Mouse (Mus musculus) limb, embryonic 12.5 days (tissue): ENCODE data around the gene Csrp1. TPM values are rescaled to one million over a fixed set of nuclear protein-coding genes. Genes with fewer than 3 reads are reported as not detected.
A peak's percentile ranks its signal among the peaks of the same experiment; 100 is the strongest.

ENCODE experiments used
- ATAC-seq: fragments of 200-750 bp; cut with Nextera tagmentation; 2 replicates; pipeline ENCODE4 v1.8.0; 2017; ENCODE audit warnings: low read depth, moderate TSS enrichment; ENCODE audit not compliant: insufficient number of reproducible peaks, insufficient read depth, low FRiP score, low TSS enrichment
- H3K27ac ChIP-seq: fragments of 300-500 bp; sonication (generic); 2 replicates; pipeline ENCODE4 v1.5.1; 2016; ENCODE audit warnings: mild to moderate bottlenecking, moderate library complexity
- H3K27me3 ChIP-seq: fragments of 300-500 bp; sonication (generic); 2 replicates; pipeline ENCODE4 v1.6.1; 2016; ENCODE audit warnings: mild to moderate bottlenecking, moderate library complexity
- H3K36me3 ChIP-seq: fragments of 300-500 bp; sonication (generic); 2 replicates; pipeline ENCODE4 v1.6.1; 2016; ENCODE audit warnings: mild to moderate bottlenecking, moderate library complexity
- H3K4me1 ChIP-seq: fragments of 300-500 bp; sonication (generic); replicated peaks from 2 replicates; pipeline ENCODE4 v1.6.1; 2016
- H3K4me2 ChIP-seq: fragments of 300-500 bp; sonication (generic); 2 replicates; pipeline ENCODE4 v1.6.1; 2016; ENCODE audit warnings: mild to moderate bottlenecking, moderate library complexity
- H3K4me3 ChIP-seq: fragments of 300-500 bp; sonication (generic); replicated peaks from 2 replicates; pipeline ENCODE4 v1.5.1; 2016; ENCODE audit warnings: mild to moderate bottlenecking
- H3K9ac ChIP-seq: fragments of 300-500 bp; sonication (generic); replicated peaks from 2 replicates; pipeline ENCODE4 v1.6.1; 2016; ENCODE audit warnings: mild to moderate bottlenecking, moderate library complexity
- H3K9me3 ChIP-seq: fragments of 300-500 bp; sonication (generic); 2 replicates; pipeline ENCODE4 v1.6.1; 2016; ENCODE audit warnings: mild to moderate bottlenecking, moderate library complexity
- whole genome bisulfite sequencing: fragments of 180-500 bp; shearing (Covaris S2); methylation state at CpG from one replicate; pipeline ENCODE4 v1.1.7; 2016; 5-methylcytosine and 5-hydroxymethylcytosine counted together
- polyA plus RNA-seq: library from polyadenylated mRNA; unstranded; fragments of >200 nt; fragmentation: Nextera tagmentation; extraction: Ambion mirVana; gene quantifications from 2 replicates; pipeline ENCODE4 v1.2.1, GENCODE M21; 2016

The Csrp1 gene
- polyA plus RNA-seq, 1 experiment from 2014 or later = 63.6 TPM

DNA sequence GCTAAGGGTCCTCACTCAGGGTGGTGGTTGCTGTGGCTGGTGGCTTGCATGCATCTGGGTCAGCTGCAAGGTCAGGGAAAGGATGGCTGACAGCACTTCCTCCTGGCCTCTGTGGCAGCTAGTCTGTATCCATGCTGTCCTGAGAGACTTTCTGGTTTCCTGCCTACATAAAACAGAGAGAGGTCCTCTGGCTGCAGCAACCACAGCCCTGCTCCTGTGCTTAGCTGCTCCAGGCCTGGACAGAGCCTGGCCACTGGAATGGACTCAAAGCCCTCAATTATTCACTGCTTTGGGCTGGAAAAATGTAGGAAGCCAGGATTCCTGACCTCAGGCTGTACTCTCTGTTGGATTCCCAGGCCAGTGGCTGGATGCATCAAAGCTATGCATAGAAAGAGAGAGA, 56.7 kb downstream of the Csrp1 start:
- Histone ChIP-seq H3K36me3 (no peaks in the 10 kb centered on the region), H3K4me3 (no peak overlapping the region), H3K4me2 (no peak overlapping the region), H3K27me3 (no peaks in the 10 kb centered on the region), H3K4me1 (peaks cover 21% of the 10 kb centered on the region), H3K27ac (0 out of 2 replicates have a peak overlapping the region, but pooled peaks have one; percentile 42), H3K9ac (no peak overlapping the region), H3K9me3 (no peaks in the 10 kb centered on the region)
- ATAC-seq = no peak

DNA sequence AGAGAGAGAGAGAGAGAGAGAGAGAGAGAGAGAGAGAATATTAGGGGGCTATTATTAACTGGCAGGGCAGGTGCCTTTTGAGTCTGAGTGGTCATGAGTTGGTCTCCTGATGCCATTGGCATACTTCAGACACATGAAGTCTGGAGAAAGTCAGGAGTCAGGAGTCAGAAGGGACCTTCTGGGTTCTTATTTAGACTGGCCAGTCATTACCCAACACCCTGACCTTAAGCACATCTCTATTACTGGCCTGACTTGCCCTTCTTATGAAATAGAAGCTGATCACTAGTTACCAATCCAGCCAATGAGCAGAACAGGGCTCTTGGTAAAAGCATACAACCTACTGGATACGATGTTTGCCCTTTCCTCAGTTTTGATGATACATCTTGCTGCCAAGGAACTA, 57.2 kb downstream of the Csrp1 start:
- no peak overlapping the region for H3K4me3 ChIP-seq
- H3K4me1 ChIP-seq = peaks cover 21% of the 10 kb centered on the region
- no peak for ATAC-seq
- H3K36me3 ChIP-seq = no peaks in the 10 kb centered on the region
- no peak overlapping the region for H3K4me2 ChIP-seq
- WGBS = 91% methylated on average over 1 of the region's 1 CpGs
- H3K9me3 ChIP-seq = no peaks in the 10 kb centered on the region
- 0 out of 2 replicates have a peak overlapping the region, but pooled peaks have one; percentile 42 for H3K27ac ChIP-seq
- no peak overlapping the region for H3K9ac ChIP-seq
- no peaks in the 10 kb centered on the region for H3K27me3 ChIP-seq

DNA sequence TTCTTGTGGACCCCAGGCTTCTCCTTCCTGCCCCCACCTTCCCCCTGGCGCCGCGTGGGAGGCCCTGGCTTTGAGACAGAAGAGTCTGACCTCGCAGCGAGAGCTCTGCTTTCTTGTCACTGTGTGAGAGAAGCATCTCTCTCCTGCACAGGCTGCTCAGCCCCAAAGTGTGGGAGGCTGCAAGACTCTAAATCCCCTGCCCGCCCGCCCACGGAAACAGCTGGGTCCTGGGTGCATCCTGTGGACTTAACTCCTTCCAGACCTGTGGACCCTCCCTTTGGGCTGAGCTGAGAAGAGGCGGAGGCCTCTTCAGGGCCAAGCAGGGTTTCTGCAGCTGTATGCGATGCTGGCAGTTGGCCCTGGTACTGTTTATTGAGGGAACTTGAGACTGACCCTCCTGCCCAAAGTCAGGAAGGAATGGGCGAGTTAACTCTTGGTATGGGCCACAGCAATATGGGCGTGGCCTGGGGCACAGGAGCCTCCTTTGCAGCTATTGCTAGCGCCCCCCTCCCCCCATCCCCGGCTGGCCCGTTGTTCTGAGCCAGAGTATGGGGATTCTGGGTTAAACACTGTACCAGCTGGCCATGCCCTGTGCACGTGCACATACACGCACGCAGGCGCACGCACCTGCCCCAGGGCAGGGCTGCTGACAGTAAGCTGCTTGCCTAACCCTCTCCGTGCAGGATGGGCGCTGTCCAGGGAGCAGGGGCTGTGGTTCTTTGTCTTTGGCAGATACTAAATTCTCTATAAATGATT, 59.1 kb downstream of the Csrp1 start, which contains the start of gene Tnni1:
Tnni1 (plus strand) TSS at position 655 of the 756 bp plus-strand sequence.
- Histone ChIP-seq H3K27me3 (no peaks in the 10 kb centered on the region), H3K9ac (no peak within 1 kb of the TSS; the same call in 1 of the 2 replicates), H3K4me1 (peaks cover 21% of the 10 kb centered on the region), H3K4me3 (no peak within 1 kb of the TSS), H3K4me2 (peak within 1 kb of the TSS; percentile 27), H3K9me3 (no peaks in the 10 kb centered on the region), H3K27ac (peak within 1 kb of the TSS; percentile 54; the same call in 1 of the 2 replicates), H3K36me3 (no peaks in the 10 kb centered on the region)
- ATAC-seq = peak; percentile 58
- WGBS = 24% methylated on average over 22 of the region's 22 CpGs

DNA sequence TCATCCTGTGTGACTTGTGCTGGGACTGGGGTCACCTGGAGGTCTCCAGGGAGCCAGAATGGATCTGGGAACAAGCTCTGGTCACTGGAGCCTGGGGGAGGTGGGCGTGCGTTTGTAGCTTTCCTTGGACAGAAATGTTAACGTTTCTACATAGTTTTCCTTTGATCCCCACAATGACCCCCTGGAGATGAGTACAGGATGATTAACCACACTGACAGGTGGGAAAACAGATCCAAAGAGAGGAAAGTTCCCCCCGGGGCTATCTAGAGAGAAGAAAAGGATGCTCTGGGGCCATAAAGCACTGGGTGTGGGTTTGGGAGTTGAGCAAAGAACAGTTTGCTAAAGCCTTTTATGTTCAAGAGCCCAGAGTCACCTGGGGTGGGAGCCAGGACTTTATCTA, 60.8 kb downstream of the Csrp1 start:
- Histone ChIP-seq H3K4me3 (no peak overlapping the region), H3K9me3 (no peaks in the 10 kb centered on the region), H3K4me2 (no peak overlapping the region), H3K27me3 (no peaks in the 10 kb centered on the region), H3K4me1 (peaks cover 21% of the 10 kb centered on the region), H3K36me3 (no peaks in the 10 kb centered on the region), H3K9ac (no peak overlapping the region), H3K27ac (no peak overlapping the region)
- no peak for ATAC-seq
- WGBS = 19% methylated on average over 4 of the region's 4 CpGs

DNA sequence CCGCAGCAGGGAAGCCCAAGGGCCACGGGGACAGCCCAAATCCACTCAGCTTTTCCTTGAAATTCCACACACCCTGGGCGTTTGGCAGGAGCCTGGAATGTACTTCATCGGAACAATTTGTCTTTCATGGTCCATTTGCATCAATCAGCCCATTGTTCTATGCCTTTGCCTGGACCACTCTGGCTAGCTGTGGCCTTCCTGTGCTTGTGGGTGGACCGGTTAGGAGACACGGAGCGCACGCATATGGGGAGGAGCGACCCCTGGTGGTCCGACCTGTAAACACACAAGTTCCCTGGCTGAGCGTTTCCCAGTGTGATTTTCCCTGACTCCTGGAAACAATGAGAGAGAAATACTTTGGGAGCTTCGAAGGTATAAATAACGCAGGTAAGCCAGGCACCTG, 61.4 kb downstream of the Csrp1 start:
- peaks cover 21% of the 10 kb centered on the region for H3K4me1 ChIP-seq
- no peaks in the 10 kb centered on the region for H3K36me3 ChIP-seq
- peak; percentile 64 for ATAC-seq
- H3K9me3 ChIP-seq = no peaks in the 10 kb centered on the region
- WGBS = 15% methylated on average over 13 of the region's 13 CpGs
- H3K9ac ChIP-seq = no peak overlapping the region
- H3K27me3 ChIP-seq = no peaks in the 10 kb centered on the region
- H3K27ac ChIP-seq = no peak overlapping the region
- no peak overlapping the region for H3K4me2 ChIP-seq
- no peak overlapping the region for H3K4me3 ChIP-seq

DNA sequence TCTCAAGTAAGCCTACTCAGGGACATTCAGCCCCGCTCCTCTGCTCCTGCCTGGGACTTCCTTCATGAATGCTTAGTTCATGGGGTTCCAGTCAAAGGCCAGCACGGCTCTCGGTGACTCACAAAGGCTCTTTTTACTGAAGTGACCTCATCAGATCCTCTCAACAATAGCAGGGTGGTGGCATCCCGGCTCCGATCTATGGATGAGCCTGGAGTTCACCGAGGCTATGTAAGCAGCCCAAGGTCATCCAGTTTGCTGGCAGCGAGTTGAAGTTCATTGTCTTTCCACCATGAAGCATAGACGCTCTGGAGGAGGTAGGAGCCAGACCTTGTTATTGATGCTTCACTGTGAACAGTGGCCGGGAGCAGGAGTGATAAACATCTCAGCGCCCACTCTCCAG, 63.0 kb downstream of the Csrp1 start:
- H3K9me3 ChIP-seq = no peaks in the 10 kb centered on the region
- no peak overlapping the region for H3K4me3 ChIP-seq
- peaks cover 20% of the 10 kb centered on the region for H3K4me1 ChIP-seq
- no peak overlapping the region for H3K4me2 ChIP-seq
- no peaks in the 10 kb centered on the region for H3K36me3 ChIP-seq
- no peak overlapping the region for H3K27ac ChIP-seq
- no peak overlapping the region for H3K9ac ChIP-seq
- 74% methylated on average over 10 of the region's 10 CpGs for WGBS
- ATAC-seq = no peak
- no peaks in the 10 kb centered on the region for H3K27me3 ChIP-seq

DNA sequence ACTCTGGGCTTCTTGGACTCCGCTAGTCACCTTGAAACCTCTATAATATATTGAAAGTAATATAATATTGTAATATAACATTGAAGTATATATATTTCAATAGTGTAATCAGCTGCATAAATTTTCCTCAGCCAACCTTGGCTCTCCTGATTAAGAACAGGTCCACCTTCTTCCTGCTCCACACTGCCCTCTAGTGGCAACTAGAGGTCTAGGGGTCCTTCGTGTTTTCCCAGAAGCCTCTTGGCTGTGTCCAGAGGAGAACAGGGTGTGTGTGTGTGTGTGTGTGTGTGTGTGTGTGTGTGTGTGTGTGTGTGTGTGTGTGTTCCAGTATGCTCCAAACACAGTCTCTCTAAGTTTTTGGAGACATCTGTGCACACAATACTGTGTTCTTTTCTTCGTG, 67.9 kb downstream of the Csrp1 start:
- no peaks in the 10 kb centered on the region for H3K36me3 ChIP-seq
- H3K27ac ChIP-seq = no peak overlapping the region
- H3K9ac ChIP-seq = no peak overlapping the region
- H3K27me3 ChIP-seq = peaks cover 4% of the 10 kb centered on the region
- no peaks in the 10 kb centered on the region for H3K9me3 ChIP-seq
- H3K4me1 ChIP-seq = no peaks in the 10 kb centered on the region
- 49% methylated on average over 3 of the region's 3 CpGs for WGBS
- H3K4me2 ChIP-seq = no peak overlapping the region
- no peak for ATAC-seq
- H3K4me3 ChIP-seq = no peak overlapping the region

DNA sequence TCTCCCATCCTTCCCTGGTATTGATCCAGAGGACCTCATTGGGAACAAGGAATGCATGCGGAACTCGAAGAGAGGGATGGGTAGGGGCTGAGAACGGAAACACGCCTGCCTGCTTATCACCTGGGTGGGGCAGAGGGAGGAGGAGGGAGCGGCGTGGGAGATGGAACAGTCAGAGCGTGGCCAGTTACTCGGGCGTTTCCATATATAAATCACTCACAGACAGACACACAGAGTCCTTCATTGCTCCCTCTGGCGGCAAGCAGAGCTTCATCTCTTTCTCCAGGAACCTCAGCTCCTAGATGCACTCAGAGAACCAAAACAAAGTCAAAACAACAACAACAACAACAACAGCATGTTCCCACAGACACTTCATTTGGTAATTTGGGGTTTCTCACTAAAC, 68.8 kb downstream of the Csrp1 start:
- ATAC-seq = no peak
- Histone ChIP-seq H3K9me3 (no peaks in the 10 kb centered on the region), H3K36me3 (no peaks in the 10 kb centered on the region), H3K4me1 (peaks cover 4% of the 10 kb centered on the region), H3K4me3 (no peak overlapping the region), H3K4me2 (0 out of 2 replicates have a peak overlapping the region, but pooled peaks have one; percentile 27), H3K27ac (no peak overlapping the region), H3K27me3 (peaks cover 13% of the 10 kb centered on the region), H3K9ac (no peak overlapping the region)
- 31% methylated on average over 10 of the region's 10 CpGs for WGBS

DNA sequence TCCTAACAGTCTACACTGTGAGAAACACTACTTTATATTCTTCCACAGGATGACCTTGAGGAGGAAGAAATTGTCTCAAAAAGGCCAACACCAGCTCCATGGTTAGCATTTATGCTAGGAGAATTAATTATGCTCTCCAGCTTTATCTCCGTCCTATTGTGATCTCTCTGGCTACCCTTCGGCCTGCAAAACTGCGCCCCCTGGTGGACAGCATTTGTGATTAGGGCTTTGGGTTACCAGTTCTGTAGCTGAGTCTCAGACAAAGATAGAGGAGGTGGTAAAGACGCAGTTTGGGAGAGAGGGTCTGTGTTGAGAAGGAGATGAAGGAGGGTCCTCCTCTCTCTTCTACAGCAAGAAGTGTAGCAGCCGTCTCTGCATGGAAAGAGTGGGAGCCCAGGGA, 70.0 kb downstream of the Csrp1 start:
- Histone ChIP-seq H3K9ac (no peak overlapping the region), H3K4me1 (peaks cover 14% of the 10 kb centered on the region), H3K4me3 (no peak overlapping the region), H3K36me3 (no peaks in the 10 kb centered on the region), H3K27ac (no peak overlapping the region), H3K9me3 (no peaks in the 10 kb centered on the region), H3K4me2 (no peak overlapping the region), H3K27me3 (peaks cover 24% of the 10 kb centered on the region)
- no peak for ATAC-seq
- WGBS = 9% methylated on average over 5 of the region's 5 CpGs

DNA sequence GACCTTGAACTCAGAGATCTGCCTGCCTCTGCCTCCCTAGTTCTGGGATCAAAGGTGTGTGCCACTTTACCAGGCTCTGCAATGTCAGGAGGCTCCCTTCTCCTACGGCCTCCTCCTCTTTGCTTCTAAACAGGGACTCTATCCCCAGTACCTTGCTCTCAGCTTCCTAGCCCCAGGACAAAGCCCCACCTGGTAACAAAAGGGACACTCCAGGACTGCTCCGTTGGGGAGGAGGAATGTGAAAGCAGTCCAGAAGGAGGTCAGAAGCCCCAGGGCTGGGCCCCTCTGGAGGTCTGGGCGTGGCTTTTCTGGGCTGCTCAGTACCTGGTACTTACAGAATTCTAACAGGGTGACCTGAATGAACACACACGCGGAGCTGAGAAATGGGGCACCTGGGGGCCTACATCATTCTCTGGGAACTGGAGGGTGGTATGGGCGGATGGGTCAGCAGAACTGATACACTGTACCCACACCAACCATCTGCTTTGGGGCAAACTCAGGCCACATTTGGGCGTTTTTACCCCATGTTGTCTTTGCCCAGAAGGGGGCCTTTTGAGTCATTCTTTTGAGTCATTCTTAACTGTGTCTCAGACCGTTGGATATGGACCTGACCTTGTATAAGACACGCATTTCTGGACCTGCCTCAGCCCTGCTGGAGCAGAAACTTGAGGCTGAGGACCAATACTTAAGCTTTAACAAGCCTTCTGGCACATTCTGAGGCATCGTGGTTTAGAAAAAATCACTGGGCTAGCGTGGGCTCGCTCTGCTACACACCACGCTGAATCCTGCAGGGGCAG, 72.5 kb downstream of the Csrp1 start:
- H3K36me3 ChIP-seq = no peaks in the 10 kb centered on the region
- peaks cover 35% of the 10 kb centered on the region for H3K27me3 ChIP-seq
- H3K4me3 ChIP-seq = no peak overlapping the region
- H3K4me2 ChIP-seq = no peak overlapping the region
- no peak overlapping the region for H3K27ac ChIP-seq
- peaks cover 15% of the 10 kb centered on the region for H3K4me1 ChIP-seq
- 67% methylated on average over 13 of the region's 13 CpGs for WGBS
- no peak for ATAC-seq
- no peaks in the 10 kb centered on the region for H3K9me3 ChIP-seq
- no peak overlapping the region for H3K9ac ChIP-seq

DNA sequence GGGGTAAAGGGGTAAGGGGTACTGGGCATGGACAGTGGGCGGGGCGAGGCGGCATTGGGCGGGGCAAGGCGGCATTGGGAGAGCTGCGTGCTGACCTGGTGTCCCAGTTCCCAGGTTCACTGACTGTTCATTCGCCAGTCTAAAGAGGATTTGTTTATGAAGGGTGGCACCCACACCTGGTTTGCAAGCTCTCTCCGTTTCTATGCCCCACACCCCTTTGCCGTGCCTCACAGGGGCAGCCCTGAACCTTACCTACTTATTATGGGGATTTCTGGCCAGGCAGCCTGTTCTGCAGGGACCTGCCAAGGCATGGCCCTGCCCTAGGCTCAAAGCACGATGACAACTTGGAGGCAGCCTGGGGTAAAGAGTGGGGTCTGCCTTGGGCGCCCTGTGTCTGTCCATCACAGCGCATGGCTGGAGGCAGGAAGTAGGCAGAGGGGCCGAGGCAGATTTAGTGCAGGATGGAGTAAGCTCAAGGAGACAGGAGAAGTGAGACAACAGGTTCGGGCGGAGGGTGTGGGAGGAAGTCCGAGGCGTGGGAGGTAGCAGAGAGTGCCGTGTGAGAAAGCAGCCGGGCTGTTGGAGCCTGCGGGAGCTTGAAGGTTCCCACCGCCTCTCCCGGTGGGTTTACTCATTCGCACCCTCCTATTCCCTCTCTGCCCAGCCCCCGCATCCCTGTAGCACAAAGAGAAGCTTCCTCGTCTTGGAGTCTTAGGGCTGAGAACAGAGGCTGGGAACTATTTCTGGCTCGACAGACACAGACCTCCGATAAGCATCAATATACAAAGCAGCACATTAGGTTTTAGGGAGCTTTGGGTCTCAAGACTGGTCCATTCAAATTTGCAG, 73.7 kb downstream of the Csrp1 start:
- H3K27ac ChIP-seq = no peak overlapping the region
- peak overlapping the region; percentile 26 for H3K4me3 ChIP-seq
- no peak overlapping the region for H3K9ac ChIP-seq
- peaks cover 15% of the 10 kb centered on the region for H3K4me1 ChIP-seq
- peaks cover 35% of the 10 kb centered on the region for H3K27me3 ChIP-seq
- ATAC-seq = peak; percentile 24; the same call in 1 of the 2 replicates
- no peaks in the 10 kb centered on the region for H3K36me3 ChIP-seq
- WGBS = 13% methylated on average over 27 of the region's 27 CpGs
- H3K4me2 ChIP-seq = peak overlapping the region; percentile 50
- H3K9me3 ChIP-seq = no peaks in the 10 kb centered on the region
